Mouse (Mus musculus): ENCODE results near the gene Fam198a. TPM values are rescaled to one million over a fixed set of nuclear protein-coding genes. Genes with fewer than 3 reads are reported as not detected.

The Fam198a gene
- polyA plus RNA-seq, 1 experiment from 2014 or later = 2.5 TPM

GRCm38 (mm10) chr9:122027081-122027913 is 76.5 kb downstream of the Fam198a start:
- Histone ChIP-seq H3K4me1 (peaks cover 28% of the 10 kb centered on the region), H3K36me3 (no peaks in the 10 kb centered on the region), H3K9ac (no peak overlapping the region), H3K27ac (peak overlapping the region; percentile 85), H3K4me3 (no peak overlapping the region), H3K9me3 (no peaks in the 10 kb centered on the region), H3K27me3 (no peaks in the 10 kb centered on the region), H3K4me2 (no peak overlapping the region)
- peak; percentile 40; the same call in 1 of the 2 replicates for ATAC-seq (ENCODE audit: borderline replicate concordance, extremely low read depth, low FRiP score, low TSS enrichment)
- 66% methylated on average over 6 of the region's 6 CpGs for WGBS

- no peaks in the 10 kb centered on the region for H3K9me3 ChIP-seq
- peak; percentile 38; the same call in 1 of the 2 replicates for ATAC-seq (ENCODE audit: borderline replicate concordance, extremely low read depth, low FRiP score, low TSS enrichment)
- H3K4me1 ChIP-seq = peaks cover 25% of the 10 kb centered on the region
- no peak overlapping the region for H3K4me3 ChIP-seq
- H3K9ac ChIP-seq = no peak overlapping the region
- H3K27me3 ChIP-seq = no peaks in the 10 kb centered on the region
- WGBS = 54% methylated on average over 11 of the region's 11 CpGs
- H3K36me3 ChIP-seq = no peaks in the 10 kb centered on the region
- no peak overlapping the region for H3K4me2 ChIP-seq
- H3K27ac ChIP-seq = peak overlapping the region; percentile 85
Observed at GRCm38 (mm10) chr9:122027914-122028745, 77.3 kb downstream of the Fam198a start.

GRCm38 (mm10) chr9:122029765-122030164 is 79.0 kb downstream of the Fam198a start:
- Histone ChIP-seq H3K9ac (no peak overlapping the region), H3K27me3 (no peaks in the 10 kb centered on the region), H3K9me3 (no peaks in the 10 kb centered on the region), H3K4me3 (no peak overlapping the region), H3K4me2 (no peak overlapping the region), H3K27ac (no peak overlapping the region), H3K36me3 (no peaks in the 10 kb centered on the region), H3K4me1 (peaks cover 16% of the 10 kb centered on the region)
- no peak for ATAC-seq (ENCODE audit: borderline replicate concordance, extremely low read depth, low FRiP score, low TSS enrichment)
- 81% methylated on average over 7 of the region's 7 CpGs for WGBS

Other genes with a start within 250 kb of the Fam198a start
- 9.8 and 10.3 TPM in 2 replicates for gene Sec22c, start 245.5 kb upstream of the Fam198a start, polyA plus RNA-seq (2015; fragmentation: Nextera tagmentation; extraction: Ambion mirVana)
- 96.0 and 101 TPM in 2 replicates for gene Ss18l2, start 240.7 kb upstream of the Fam198a start, polyA plus RNA-seq (2015; fragmentation: Nextera tagmentation; extraction: Ambion mirVana)
- gene Nktr, start 231.8 kb upstream of the Fam198a start, polyA plus RNA-seq (2015; fragmentation: Nextera tagmentation; extraction: Ambion mirVana) = 57.5 and 60.4 TPM in 2 replicates
- gene Zfp651, start 191.7 kb upstream of the Fam198a start, polyA plus RNA-seq (2015; fragmentation: Nextera tagmentation; extraction: Ambion mirVana) = 16.7 and 17.7 TPM in 2 replicates
- gene Klhl40, start 173.4 kb upstream of the Fam198a start, polyA plus RNA-seq (2015; fragmentation: Nextera tagmentation; extraction: Ambion mirVana) = 0.47 and 0.49 TPM in 2 replicates
- gene Hhatl, start 158.5 kb upstream of the Fam198a start, polyA plus RNA-seq (2015; fragmentation: Nextera tagmentation; extraction: Ambion mirVana) = 0.96 and 1.8 TPM in 2 replicates
- gene Ccdc13, start 111.5 kb upstream of the Fam198a start, polyA plus RNA-seq (2015; fragmentation: Nextera tagmentation; extraction: Ambion mirVana) = 1.2 TPM in 2 replicates
- gene Higd1a, start 92.6 kb upstream of the Fam198a start, polyA plus RNA-seq (2015; fragmentation: Nextera tagmentation; extraction: Ambion mirVana) = 155 and 175 TPM in 2 replicates
- 1.1 and 1.3 TPM in 2 replicates for gene Ackr2, start 52.6 kb upstream of the Fam198a start, polyA plus RNA-seq (2015; fragmentation: Nextera tagmentation; extraction: Ambion mirVana)
- gene Cyp8b1, start 34.7 kb upstream of the Fam198a start, polyA plus RNA-seq (2015; fragmentation: Nextera tagmentation; extraction: Ambion mirVana) = not detected in 2 replicates
- gene Pomgnt2, start 46.1 kb downstream of the Fam198a start, polyA plus RNA-seq (2015; fragmentation: Nextera tagmentation; extraction: Ambion mirVana) = 13.0 and 13.5 TPM in 2 replicates
- 81.2 and 83.3 TPM in 2 replicates for gene Snrk, start 166.3 kb downstream of the Fam198a start, polyA plus RNA-seq (2015; fragmentation: Nextera tagmentation; extraction: Ambion mirVana)